17 mouse cellular contexts compared by ENCODE assay signal in the genomic region with DNA sequence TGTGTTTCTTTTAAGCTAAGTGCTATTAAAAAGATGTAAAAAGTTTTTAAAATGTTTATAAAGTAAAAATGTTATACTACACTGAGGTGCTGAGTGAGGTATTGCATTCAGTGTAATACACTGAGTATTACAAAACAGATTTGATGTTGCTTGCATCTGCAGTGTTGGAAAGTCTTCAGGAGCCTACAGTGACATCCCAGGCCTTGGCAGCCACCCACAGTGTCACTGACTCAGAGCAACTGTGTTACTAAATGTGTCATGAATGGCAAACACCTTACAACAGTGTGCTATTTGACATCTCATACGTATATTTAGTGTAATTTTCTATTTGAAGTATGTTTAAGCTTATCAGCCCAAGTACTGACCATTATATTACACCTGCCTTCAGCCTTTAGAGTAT. TPM values are rescaled to one million over a fixed set of nuclear protein-coding genes. Genes with fewer than 3 reads are reported as not detected.
"Had no signal": no experiment of that assay in that cellular context is flagged by ENCODE, and none has a peak within 500 bp of the region (broad histone marks: within the 10 kb centered on the region; RNA-seq: fewer than 3 reads in every experiment).

No protein-coding gene starts in this region.

- DNase-seq: kidney, postnatal 25 days; liver; liver, embryonic 13.5 days; liver, postnatal 0 days; right cerebral cortex, postnatal 14 days; thymus, postnatal 14 days had no signal

- H3K4me3 ChIP-seq: left cerebral cortex, adult 2 months; limb, embryonic 12.5 days; liver, embryonic 13.5 days; lung, embryonic 15.5 days; midbrain, embryonic 13.5 days had no signal

- H3K4me1 ChIP-seq: limb, embryonic 12.5 days; lung, embryonic 15.5 days had no signal

- H3K27ac ChIP-seq: left cerebral cortex, adult 2 months; limb, embryonic 12.5 days; liver, embryonic 13.5 days; lung, embryonic 15.5 days; midbrain, embryonic 13.5 days; stomach, postnatal 0 days had no signal

- H3K27me3 ChIP-seq: limb, embryonic 12.5 days; lung, embryonic 15.5 days; midbrain, embryonic 13.5 days had no signal

RNA-seq across cellular contexts. Expression of a gene that starts 10.1 kb away (rescaled TPM):
- total RNA-seq: layer of hippocampus, postnatal 25 days; left cerebral cortex, adult 2 months; left cerebral cortex, postnatal 25 days; megakaryocyte progenitor cell, adult 5-6 weeks; midbrain, postnatal 0 days had no signal
- polyA plus RNA-seq: kidney, embryonic 16.5 days; limb, embryonic 12.5 days; liver, embryonic 13.5 days; liver, postnatal 0 days; lung, embryonic 15.5 days; midbrain, embryonic 13.5 days; midbrain, postnatal 0 days; neural tube, embryonic 14.5 days; stomach, postnatal 0 days had no signal

RNA-seq across cellular contexts. Expression of a gene that starts 23.6 kb away (rescaled TPM):
- total RNA-seq: layer of hippocampus, postnatal 25 days; left cerebral cortex, adult 2 months; left cerebral cortex, postnatal 25 days; megakaryocyte progenitor cell, adult 5-6 weeks; midbrain, postnatal 0 days had no signal
- polyA plus RNA-seq: kidney, embryonic 16.5 days; limb, embryonic 12.5 days; liver, embryonic 13.5 days; liver, postnatal 0 days; lung, embryonic 15.5 days; midbrain, embryonic 13.5 days; midbrain, postnatal 0 days; neural tube, embryonic 14.5 days; stomach, postnatal 0 days had no signal

RNA-seq across cellular contexts. Expression of a gene that starts 25.4 kb away (rescaled TPM):
- total RNA-seq: layer of hippocampus, postnatal 25 days; left cerebral cortex, adult 2 months; left cerebral cortex, postnatal 25 days; megakaryocyte progenitor cell, adult 5-6 weeks; midbrain, postnatal 0 days had no signal
- polyA plus RNA-seq: kidney, embryonic 16.5 days; limb, embryonic 12.5 days; liver, embryonic 13.5 days; liver, postnatal 0 days; lung, embryonic 15.5 days; midbrain, embryonic 13.5 days; midbrain, postnatal 0 days; neural tube, embryonic 14.5 days; stomach, postnatal 0 days had no signal

RNA-seq across cellular contexts. Expression of a gene that starts 44.2 kb away (rescaled TPM):
- total RNA-seq: layer of hippocampus, postnatal 25 days; left cerebral cortex, adult 2 months; left cerebral cortex, postnatal 25 days; megakaryocyte progenitor cell, adult 5-6 weeks; midbrain, postnatal 0 days had no signal
- polyA plus RNA-seq: kidney, embryonic 16.5 days; limb, embryonic 12.5 days; liver, embryonic 13.5 days; liver, postnatal 0 days; lung, embryonic 15.5 days; midbrain, embryonic 13.5 days; midbrain, postnatal 0 days; neural tube, embryonic 14.5 days; stomach, postnatal 0 days had no signal

RNA-seq across cellular contexts. Expression of a gene that starts 55.2 kb away (rescaled TPM):
- total RNA-seq: layer of hippocampus, postnatal 25 days; left cerebral cortex, adult 2 months; left cerebral cortex, postnatal 25 days; megakaryocyte progenitor cell, adult 5-6 weeks; midbrain, postnatal 0 days had no signal
- polyA plus RNA-seq: kidney, embryonic 16.5 days; limb, embryonic 12.5 days; liver, embryonic 13.5 days; liver, postnatal 0 days; lung, embryonic 15.5 days; midbrain, embryonic 13.5 days; midbrain, postnatal 0 days; neural tube, embryonic 14.5 days; stomach, postnatal 0 days had no signal
